Mouse (Mus musculus): ENCODE data around the gene Mapk1. TPM values are rescaled to one million over a fixed set of nuclear protein-coding genes. Genes with fewer than 3 reads are reported as not detected.
A peak's percentile ranks its signal among the peaks of the same experiment; 100 is the strongest.

The Mapk1 gene
- polyA plus RNA-seq, 1 experiment from 2014 or later, result 110 TPM

DNA sequence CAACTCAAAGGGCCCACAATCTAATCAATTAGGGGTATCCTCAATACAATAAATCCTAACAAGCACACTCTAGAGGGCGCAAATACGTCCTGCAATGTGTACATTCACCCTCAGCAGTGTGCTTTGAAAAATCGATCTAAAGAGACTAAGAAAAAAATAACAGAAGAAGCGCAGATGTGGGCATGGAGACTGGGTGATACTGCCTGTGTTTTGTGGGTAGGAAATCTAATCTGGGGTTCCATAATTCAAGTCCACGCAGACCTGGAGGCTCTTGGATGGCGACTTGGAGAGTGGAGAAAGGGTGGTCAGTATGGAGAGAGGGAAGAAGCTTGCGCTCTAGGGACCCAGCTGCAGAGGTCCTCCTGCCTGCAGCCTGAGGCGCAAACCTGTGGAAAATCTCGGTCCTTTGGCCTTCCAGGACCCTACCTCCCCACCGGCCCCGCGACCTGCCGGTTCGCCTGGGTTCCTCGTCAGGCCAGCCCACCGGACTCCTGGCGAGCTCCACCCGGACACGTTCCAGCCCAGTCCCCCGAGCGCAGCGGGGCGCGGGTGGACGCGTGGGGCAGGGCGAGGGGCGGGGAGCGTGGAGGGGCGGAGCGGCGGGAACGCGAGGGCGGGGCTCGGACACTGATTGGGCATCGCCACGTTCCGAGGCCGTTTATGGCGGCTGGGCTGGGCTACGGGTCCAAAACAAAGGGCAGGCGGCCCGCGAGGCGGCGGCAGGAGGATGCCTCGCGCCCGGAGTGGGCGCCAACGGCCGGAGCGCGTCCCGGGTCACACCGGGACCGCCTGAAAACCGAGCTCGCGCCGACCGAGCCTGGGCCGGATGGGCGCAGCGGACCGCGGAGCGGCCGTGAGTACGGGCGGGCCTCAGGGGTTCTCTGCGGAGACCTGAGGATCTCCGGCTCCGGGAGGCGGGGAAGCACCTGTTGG is 86.6 kb downstream of the Mapk1 start, which contains the start of gene Ypel1:
Gene Ypel1 (plus strand): TSS at position 186 of the 933 bp plus-strand sequence.
- TF ChIP-seq EP300 (IDR thresholded peaks at IDR 0.05) (no peak), CTCF (IDR thresholded peaks at IDR 0.05) (peak; percentile 45)
- no peaks in the 10 kb centered on the region for H3K27me3 ChIP-seq (replicated peaks; ENCODE audit: insufficient read depth, low read length)
- peak within 1 kb of the TSS; percentile 44 for H3K9ac ChIP-seq (replicated peaks; ENCODE audit: low read depth)
- H3K27ac ChIP-seq (ENCODE audit: low read length), result peak within 1 kb of the TSS; percentile 62
- peaks cover 4% of the 10 kb centered on the region; the same call in 1 of the 2 replicates for H3K4me1 ChIP-seq (ENCODE audit: insufficient read depth, low read depth, low read length)
- WGBS, result under 1% methylated on average over 48 of the region's 76 CpGs
- ATAC-seq (peak; percentile 97), DNase-seq (ENCODE audit: low spot score) (peak; percentile 89)
- H3K4me2 ChIP-seq (replicated peaks; ENCODE audit: low read depth, low read length), result peak within 1 kb of the TSS; percentile 93
- H3K36me3 ChIP-seq (ENCODE audit: insufficient read depth, low read length), result no peaks in the 10 kb centered on the region
- H3K9me3 ChIP-seq (ENCODE audit: low read length), result no peaks in the 10 kb centered on the region
- peak within 1 kb of the TSS; percentile 67 for H3K4me3 ChIP-seq (ENCODE audit: low read depth, low read length)

DNA sequence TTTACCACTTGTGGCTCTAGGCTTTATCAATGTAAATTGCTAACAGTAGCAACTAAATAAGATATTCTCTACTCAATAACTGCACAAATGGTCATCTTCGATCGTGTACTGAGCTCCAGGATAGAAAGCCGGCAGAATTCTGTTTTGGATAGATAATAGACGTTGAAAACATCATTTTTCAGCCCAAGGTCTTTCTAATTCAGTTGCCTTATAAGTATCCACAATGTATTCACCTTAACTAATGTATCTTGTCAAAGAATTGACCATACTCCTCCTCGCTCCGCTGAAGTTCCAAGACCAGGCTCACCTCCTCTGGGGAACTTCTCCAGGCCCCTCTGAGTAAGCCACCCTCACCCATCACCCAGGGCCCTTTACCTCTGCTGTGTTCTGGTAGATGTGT is 87.5 kb downstream of the Mapk1 start:
- WGBS, result 30% methylated on average over 6 of the region's 6 CpGs
- peak overlapping the region; percentile 67 for H3K4me3 ChIP-seq (ENCODE audit: low read depth, low read length)
- ATAC-seq, result no peak

DNA sequence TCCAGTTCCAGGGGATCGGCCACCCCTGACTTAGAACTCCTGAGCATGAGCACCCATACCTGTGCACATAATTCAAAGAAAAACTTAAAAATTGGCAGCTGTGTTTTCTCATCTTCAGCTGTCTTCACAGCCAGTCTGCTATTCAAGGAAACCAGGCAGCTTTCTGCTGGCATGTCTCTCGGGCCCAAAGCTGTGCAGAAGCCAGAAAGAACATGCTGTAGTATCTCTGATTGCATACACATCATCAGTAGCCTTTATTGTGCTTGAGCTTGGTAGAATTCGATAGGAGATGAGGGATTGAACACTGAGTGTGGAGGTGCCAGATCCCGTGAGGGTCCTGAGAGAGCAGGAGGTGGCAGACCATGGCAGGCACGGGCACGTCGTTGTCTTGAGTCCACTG is 89.8 kb downstream of the Mapk1 start:
- H3K4me2 ChIP-seq (replicated peaks; ENCODE audit: low read depth, low read length), result no peak overlapping the region
- no peaks in the 10 kb centered on the region for H3K9me3 ChIP-seq (ENCODE audit: low read length)
- H3K27me3 ChIP-seq (replicated peaks; ENCODE audit: insufficient read depth, low read length), result no peaks in the 10 kb centered on the region
- ATAC-seq (no peak), DNase-seq (ENCODE audit: low spot score) (no peak)
- TF ChIP-seq CTCF (IDR thresholded peaks at IDR 0.05), result no peak
- TF ChIP-seq EP300 (IDR thresholded peaks at IDR 0.05), result no peak
- no peak overlapping the region for H3K27ac ChIP-seq (ENCODE audit: low read length)
- H3K4me3 ChIP-seq (ENCODE audit: low read depth, low read length), result no peak overlapping the region
- H3K4me1 ChIP-seq (ENCODE audit: insufficient read depth, low read depth, low read length), result peaks cover 4% of the 10 kb centered on the region; the same call in 1 of the 2 replicates
- no peaks in the 10 kb centered on the region for H3K36me3 ChIP-seq (ENCODE audit: insufficient read depth, low read length)
- no peak overlapping the region for H3K9ac ChIP-seq (replicated peaks; ENCODE audit: low read depth)
- WGBS, result 84% methylated on average over 7 of the region's 7 CpGs

More for the DNA sequence above, 87.5 kb downstream of the Mapk1 start:
- no peaks in the 10 kb centered on the region for H3K27me3 ChIP-seq (replicated peaks; ENCODE audit: insufficient read depth, low read length)
- H3K4me1 ChIP-seq (ENCODE audit: insufficient read depth, low read depth, low read length), result peaks cover 4% of the 10 kb centered on the region; the same call in 1 of the 2 replicates
- H3K9ac ChIP-seq (replicated peaks; ENCODE audit: low read depth), result peak overlapping the region; percentile 44; the same call in 1 of the 2 replicates
- H3K36me3 ChIP-seq (ENCODE audit: insufficient read depth, low read length), result no peaks in the 10 kb centered on the region
- TF ChIP-seq EP300 (IDR thresholded peaks at IDR 0.05) (no peak), CTCF (IDR thresholded peaks at IDR 0.05) (no peak)
- DNase-seq (ENCODE audit: low spot score), result no peak
- peak overlapping the region; percentile 93 for H3K4me2 ChIP-seq (replicated peaks; ENCODE audit: low read depth, low read length)
- H3K27ac ChIP-seq (ENCODE audit: low read length), result no peak overlapping the region
- H3K9me3 ChIP-seq (ENCODE audit: low read length), result no peaks in the 10 kb centered on the region

DNA sequence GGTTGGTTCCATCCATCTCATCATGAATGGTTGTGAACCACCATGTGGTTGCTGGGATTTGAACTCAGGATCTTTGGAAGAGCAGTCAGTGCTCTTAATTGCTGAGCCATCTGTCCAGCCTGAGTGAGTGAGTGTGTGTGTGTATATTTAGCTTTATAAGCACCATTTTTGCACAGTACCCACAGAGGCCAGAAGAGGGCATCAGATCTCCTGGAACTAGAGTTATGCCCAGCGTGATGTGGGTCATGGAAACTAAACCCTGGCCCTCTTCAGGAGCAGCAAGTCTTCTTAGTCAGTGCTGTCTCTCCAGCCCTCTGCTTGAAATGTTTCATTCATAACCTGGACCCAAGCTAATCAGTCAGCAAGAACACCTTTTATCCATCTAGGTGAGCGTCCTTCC is 93.1 kb downstream of the Mapk1 start:
- Histone ChIP-seq H3K27ac (ENCODE audit: low read length) (no peak overlapping the region), H3K4me2 (replicated peaks; ENCODE audit: low read depth, low read length) (no peak overlapping the region), H3K9me3 (ENCODE audit: low read length) (no peaks in the 10 kb centered on the region), H3K4me1 (ENCODE audit: insufficient read depth, low read depth, low read length) (no peaks in the 10 kb centered on the region), H3K4me3 (ENCODE audit: low read depth, low read length) (no peak overlapping the region), H3K9ac (replicated peaks; ENCODE audit: low read depth) (no peak overlapping the region), H3K36me3 (ENCODE audit: insufficient read depth, low read length) (no peaks in the 10 kb centered on the region), H3K27me3 (replicated peaks; ENCODE audit: insufficient read depth, low read length) (no peaks in the 10 kb centered on the region)
- WGBS, result 97% methylated on average over 2 of the region's 2 CpGs
- DNase-seq (ENCODE audit: low spot score) (no peak), ATAC-seq (no peak)
- TF ChIP-seq EP300 (IDR thresholded peaks at IDR 0.05) (no peak), CTCF (IDR thresholded peaks at IDR 0.05) (peak; percentile 20; the same call in 1 of the 2 replicates)

DNA sequence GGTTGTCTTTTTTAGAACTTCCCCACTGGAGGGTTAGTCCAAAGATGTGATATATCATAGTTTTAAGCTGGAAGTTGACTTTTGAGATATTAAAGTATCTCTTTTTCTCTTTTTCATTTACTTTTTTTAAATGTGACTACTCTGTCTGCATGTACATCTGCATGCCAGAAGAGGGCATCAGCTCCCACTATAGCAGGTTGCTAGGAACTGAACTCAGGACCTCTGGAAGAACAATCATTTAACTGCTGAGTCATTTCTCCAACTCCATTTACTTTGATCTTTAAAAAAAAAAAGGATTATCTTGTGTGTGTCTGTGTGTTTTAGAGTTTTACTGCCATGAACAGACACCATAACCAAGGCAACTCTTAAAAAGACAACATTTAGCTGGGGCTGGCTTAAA is 93.7 kb downstream of the Mapk1 start:
- H3K9me3 ChIP-seq (ENCODE audit: low read length), result no peaks in the 10 kb centered on the region
- H3K9ac ChIP-seq (replicated peaks; ENCODE audit: low read depth), result no peak overlapping the region
- ATAC-seq, result no peak
- DNase-seq (ENCODE audit: low spot score), result no peak
- H3K4me2 ChIP-seq (replicated peaks; ENCODE audit: low read depth, low read length), result no peak overlapping the region
- H3K36me3 ChIP-seq (ENCODE audit: insufficient read depth, low read length), result no peaks in the 10 kb centered on the region
- TF ChIP-seq CTCF (IDR thresholded peaks at IDR 0.05), result no peak
- TF ChIP-seq EP300 (IDR thresholded peaks at IDR 0.05), result no peak
- H3K27me3 ChIP-seq (replicated peaks; ENCODE audit: insufficient read depth, low read length), result no peaks in the 10 kb centered on the region
- no peak overlapping the region for H3K4me3 ChIP-seq (ENCODE audit: low read depth, low read length)
- no peak overlapping the region for H3K27ac ChIP-seq (ENCODE audit: low read length)
- no peaks in the 10 kb centered on the region for H3K4me1 ChIP-seq (ENCODE audit: insufficient read depth, low read depth, low read length)

DNA sequence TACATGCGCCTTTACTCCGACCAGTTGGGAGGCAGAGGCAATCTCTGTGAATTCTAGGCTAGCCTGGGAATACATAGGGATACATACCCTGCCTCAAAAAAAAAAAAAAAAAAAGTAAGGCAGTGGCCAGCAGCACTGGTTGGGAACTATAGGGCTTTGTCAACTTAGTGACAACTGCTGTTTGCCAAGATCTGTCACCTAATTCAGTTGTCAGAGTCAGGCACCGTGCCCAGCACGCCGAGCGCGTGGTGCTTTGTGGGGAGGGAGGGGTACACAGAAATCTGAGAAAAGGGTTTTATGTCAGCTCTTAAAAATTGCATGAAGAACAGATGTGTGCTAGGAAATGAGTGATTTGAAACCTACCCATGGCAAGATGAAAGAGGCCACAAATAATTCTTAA is 94.9 kb downstream of the Mapk1 start:
- peak; percentile 75 for ATAC-seq
- TF ChIP-seq EP300 (IDR thresholded peaks at IDR 0.05) (0 out of 2 replicates have a peak, but pooled peaks have one; percentile 14), CTCF (IDR thresholded peaks at IDR 0.05) (no peak)

More for the DNA sequence above, 94.9 kb downstream of the Mapk1 start:
- H3K9me3 ChIP-seq (ENCODE audit: low read length), result no peaks in the 10 kb centered on the region
- no peak overlapping the region for H3K27ac ChIP-seq (ENCODE audit: low read length)
- no peak overlapping the region for H3K4me3 ChIP-seq (ENCODE audit: low read depth, low read length)
- no peaks in the 10 kb centered on the region for H3K4me1 ChIP-seq (ENCODE audit: insufficient read depth, low read depth, low read length)
- WGBS, result 67% methylated on average over 7 of the region's 7 CpGs
- no peak overlapping the region for H3K4me2 ChIP-seq (replicated peaks; ENCODE audit: low read depth, low read length)
- no peaks in the 10 kb centered on the region for H3K36me3 ChIP-seq (ENCODE audit: insufficient read depth, low read length)
- no peaks in the 10 kb centered on the region for H3K27me3 ChIP-seq (replicated peaks; ENCODE audit: insufficient read depth, low read length)
- no peak overlapping the region for H3K9ac ChIP-seq (replicated peaks; ENCODE audit: low read depth)
- DNase-seq (ENCODE audit: low spot score), result peak; percentile 80

Measured in lung, postnatal 0 days (tissue).